Mouse (Mus musculus): ENCODE measurements around the gene Hist1h1e.
"Not testable (repeated sequence)": the region's sequence is repeated elsewhere in the genome, so short reads cannot be mapped to it uniquely, and the experiment has no call there.

Hist1h1e gene

DNA sequence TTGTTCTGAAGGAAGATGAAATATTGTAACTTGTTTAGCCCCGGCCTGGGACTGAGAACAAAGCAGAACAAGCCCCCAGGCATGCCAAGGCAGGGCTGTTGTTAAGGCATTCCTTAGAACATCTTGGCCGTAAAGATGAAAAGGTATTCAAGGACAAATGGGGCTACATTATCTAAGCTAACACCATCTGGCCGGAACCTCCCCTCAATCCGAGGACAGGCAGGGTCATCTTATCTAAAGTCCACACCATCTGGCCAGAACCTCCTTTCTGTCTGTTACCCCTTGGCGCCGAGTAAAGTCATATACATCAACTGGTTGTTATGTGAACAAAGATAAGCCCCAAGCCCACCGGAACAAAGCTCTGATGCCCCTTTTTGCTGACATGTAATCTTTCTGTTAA is 30.5 kb downstream of the Hist1h1e start:
- DNase-seq (ENCODE audit: low spot score): not testable (repeated sequence)

DNA sequence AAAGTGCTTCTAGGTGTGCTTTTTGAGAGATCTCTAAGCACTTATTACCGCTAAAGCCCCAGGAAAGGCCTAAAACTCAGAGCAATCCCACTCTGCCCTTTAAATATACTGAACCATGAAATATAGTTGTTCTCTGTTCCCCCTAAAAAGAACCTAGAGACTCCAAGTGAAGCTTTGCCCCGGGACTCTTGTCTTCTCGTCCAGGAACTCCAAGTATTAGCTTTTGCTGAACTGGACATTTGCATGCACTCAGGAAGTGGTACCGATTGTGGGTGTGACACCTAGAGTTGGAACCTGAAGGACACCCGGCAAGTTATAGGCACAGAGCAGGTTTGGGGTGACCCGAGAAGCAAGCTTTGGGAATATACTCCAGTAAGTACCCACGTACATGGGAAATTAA is 31.2 kb downstream of the Hist1h1e start:
- DNase-seq (ENCODE audit: low spot score): no peak

DNA sequence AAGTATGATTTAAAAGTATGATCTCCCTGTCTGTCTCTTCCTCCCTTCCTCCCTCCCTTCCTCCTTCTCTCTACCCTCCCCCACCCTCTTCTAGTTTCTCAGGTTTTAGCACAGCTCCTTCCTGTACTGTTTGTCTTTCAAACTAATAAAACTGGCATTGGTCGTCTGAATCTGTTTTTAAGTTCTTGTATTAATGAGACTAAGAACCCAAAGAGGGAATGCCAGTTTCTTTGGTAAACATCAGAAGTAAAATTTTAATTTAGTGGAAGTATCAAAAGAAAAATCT is 35.5 kb downstream of the Hist1h1e start:
- DNase-seq (ENCODE audit: low spot score): no peak

DNA sequence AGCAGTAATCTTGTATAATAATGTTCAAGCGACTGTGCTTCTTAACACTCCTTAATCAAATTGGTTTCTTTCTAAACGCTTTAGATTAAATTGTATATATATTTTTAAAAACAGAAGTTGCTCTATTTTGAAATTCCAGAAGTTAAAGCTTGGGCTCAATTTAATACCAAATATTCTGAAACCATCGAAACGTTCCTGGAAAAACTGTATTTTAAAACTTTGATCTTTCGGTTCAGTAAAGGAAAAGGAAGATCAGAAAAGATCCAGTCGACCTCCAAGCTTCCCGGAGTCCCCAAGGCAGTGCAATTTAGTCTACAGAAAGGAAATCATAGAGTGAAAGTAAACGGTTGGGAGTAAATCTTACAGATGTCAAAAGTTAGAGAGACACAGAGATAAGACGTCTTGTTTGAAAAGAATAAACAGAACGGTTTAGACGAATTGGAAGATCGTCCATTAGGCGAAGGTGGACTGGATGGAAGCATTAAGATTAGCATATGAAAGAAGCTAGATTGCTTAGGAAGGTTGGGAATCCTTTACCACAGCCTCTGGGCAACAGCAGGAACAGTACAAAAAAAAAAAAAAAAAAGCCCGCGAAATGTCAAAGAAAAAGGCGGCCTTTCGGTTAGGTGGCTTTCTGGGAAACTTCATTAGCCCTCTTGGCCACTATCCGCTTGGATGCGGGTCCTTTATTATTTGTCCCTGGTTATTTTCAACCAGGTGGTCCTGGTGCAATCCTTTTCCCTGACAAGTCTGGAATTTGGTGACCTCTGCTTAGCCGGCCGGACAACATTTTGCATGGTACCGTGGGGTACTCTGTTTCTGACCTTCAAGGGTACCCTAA is 36.0 kb downstream of the Hist1h1e start:
- no peak for DNase-seq (ENCODE audit: low spot score)

DNA sequence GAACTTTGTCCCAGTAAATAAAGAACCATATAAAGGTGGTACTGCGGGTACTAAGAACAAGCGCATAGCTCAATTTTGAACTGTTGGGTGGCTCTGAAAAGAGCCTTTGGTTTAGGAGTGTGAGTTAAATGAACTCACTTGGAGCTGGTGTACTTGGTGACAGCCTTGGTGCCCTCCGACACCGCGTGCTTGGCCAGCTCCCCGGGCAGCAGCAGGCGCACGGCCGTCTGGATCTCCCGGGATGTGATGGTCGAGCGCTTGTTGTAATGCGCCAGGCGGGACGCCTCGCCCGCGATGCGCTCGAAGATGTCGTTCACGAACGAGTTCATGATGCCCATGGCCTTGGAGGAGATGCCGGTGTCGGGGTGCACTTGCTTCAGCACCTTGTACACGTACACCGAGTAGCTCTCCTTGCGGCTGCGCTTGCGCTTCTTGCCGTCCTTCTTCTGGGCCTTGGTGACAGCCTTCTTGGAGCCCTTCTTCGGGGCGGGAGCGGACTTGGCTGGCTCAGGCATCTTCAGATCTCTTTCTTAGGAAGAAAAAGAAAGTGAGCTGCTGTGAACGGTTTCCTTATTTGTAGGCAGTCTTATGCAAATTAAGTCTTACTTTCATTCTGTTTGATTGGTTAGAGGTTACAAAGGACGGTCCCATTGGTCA is 36.8 kb downstream of the Hist1h1e start:
- peak; percentile 76 for DNase-seq (ENCODE audit: low spot score)

DNA sequence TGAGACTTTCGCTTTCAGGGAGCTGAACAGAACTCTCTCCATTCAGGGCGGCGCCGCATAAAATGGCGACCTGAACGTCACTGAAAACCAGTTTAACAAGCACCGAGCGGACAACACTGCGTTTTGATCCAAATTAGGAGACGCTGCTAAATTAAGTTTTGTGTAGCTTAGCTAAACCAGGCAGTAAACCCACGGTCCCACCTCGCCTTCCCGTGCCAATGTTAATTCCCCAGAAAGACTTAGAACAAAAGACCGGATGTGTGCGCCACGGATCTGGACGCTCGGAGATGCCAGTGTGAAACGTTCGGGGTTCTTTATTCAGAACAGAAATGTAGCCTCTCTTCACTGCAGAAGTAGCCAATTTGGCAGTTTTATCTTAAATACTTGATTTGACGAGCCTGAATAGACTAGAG is 37.3 kb downstream of the Hist1h1e start:
- DNase-seq (ENCODE audit: low spot score): peak; percentile 78

DNA sequence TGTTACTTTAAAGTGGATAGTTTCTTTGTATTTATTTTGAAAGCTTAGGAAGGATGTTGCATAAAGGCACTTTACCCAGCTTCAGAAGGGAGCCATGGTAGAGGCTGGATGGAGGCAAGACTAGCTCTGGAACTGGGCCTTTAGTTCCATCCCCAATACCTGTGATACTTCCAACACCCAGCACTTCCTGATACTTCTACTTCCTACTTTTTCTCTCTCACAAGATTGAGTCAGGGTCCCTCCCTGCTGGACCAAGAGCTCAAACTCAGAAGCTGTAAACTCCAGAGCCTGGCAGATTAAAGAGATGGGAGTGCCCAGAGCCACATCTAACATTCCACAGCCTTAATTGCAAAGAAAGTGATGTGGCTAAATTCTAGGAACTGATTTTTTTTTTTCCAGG is 38.0 kb downstream of the Hist1h1e start:
- DNase-seq (ENCODE audit: low spot score): no peak

DNA sequence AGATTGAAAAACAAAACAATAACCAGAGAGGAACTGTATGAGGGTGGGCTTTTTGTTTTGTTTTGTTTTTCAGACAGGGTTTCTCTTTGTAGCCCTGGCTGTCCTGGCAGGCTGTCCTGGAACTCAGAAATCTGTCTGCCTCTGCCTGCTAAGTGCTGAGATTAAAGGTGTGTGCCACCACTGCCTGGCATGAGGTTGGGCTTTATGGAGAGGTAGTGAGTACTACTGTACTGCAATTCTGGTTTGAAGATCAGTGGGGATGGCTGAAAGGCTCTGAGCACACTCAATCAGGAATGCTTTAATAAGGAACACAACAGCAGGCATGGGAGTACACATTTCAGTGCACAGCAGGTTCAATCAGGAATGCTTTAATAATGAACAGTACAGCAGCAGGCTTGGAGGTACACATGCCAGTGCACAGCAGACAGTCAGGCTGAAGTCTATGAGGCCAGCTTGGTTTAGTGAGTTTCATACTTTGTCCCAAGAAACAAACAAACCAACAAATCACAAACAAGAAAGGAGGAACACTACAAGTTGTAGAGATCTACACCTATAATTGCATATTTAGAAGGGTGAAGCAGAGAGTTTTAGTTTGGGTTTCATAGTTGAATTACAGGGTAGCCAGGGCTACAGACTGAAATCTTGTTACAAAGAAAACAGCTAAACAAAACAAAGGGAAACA is 38.8 kb downstream of the Hist1h1e start:
- DNase-seq (ENCODE audit: low spot score): no peak

DNA sequence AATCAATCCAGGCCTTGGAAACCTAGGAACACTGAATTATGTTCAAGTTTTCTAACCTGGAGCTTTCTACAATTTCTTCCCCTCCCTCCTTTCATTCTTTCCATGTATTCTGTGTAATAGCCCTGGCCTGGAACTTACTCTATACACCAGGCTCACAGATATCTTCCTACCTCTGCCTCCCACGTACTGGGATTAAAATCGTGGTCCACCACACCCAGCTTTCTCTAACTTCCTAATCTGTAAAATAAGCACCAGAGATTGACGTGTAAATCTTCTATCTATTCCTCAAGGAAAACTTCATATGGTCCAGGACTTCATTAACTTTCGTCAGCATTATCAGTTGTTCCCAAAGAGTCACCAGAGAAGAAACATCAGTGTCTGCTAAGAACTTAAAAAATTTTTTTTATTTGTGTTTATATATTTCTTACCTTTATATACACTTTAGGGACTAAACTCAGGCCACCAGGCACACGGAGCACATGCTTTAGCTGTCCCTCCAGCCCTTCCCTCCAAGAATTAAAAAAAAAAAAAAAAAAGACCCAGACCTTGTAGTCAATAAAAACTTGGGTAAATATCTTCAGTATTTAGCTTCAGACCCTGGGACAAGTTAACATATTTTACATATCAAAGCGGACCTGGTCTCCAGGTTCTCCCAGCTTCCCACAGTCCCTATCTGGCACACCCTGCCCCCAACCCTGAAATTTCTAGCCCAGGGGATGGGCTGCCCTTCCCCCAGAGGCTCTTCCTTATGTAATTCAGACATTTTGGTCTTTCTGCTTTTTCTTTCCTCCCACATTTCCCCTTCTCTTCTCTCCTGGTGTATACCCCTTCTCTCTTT is 39.9 kb downstream of the Hist1h1e start:
- no peak for DNase-seq (ENCODE audit: low spot score)

DNA sequence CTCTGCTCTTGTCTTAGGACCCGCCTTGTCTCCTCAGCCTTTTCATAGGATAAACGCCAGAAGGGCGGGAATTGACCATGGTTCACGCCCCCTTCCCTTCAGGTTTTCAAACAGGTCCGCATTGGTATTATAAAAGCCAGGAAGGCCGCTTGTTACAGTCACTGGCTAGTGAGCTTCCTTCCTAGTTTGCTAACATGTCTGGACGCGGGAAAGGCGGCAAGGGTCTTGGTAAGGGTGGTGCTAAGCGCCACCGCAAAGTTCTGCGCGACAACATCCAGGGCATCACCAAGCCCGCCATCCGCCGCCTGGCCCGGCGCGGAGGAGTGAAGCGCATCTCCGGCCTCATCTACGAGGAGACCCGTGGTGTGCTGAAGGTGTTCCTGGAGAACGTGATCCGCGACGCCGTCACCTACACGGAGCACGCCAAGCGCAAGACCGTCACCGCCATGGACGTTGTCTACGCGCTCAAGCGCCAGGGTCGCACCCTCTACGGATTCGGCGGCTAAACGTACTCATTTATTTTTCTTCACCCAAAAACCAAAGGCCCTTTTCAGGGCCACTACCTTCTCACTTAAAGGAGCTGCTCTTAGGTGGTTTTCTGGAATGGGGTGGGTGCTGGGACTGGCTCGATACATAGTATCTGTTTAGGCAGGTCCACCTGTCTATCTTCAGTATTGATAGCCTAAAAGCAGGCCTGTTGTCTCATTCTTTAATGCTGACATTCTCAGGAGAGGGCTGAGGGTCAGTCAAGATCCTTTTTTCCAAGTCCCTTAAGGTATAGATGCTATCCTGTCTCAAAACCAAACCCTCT is 40.7 kb downstream of the Hist1h1e start, which contains the start of gene Hist1h4d:
Hist1h4d (plus strand) TSS at position 191 of the 811 bp plus-strand sequence.
- DNase-seq (ENCODE audit: low spot score): peak; percentile 97

DNA sequence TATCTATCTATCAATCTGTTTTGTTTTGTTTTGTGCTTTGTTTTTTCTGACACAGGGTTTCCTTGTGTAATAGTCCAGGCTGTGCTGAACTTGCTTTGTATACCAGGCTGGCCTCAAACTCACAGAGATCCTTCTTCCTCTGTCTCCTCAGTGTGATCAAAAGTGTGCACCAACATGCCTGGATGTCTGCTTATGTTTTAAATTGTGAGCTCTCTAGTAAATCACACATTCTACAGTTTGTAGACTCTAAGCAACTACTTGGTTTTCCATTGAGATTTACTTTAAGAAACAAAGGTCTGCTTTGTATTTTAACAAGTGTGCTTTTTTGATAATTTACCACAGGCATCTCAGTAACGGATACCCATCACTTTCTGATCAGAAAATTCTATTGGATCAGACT is 44.5 kb downstream of the Hist1h1e start:
- no peak for DNase-seq (ENCODE audit: low spot score)

DNA sequence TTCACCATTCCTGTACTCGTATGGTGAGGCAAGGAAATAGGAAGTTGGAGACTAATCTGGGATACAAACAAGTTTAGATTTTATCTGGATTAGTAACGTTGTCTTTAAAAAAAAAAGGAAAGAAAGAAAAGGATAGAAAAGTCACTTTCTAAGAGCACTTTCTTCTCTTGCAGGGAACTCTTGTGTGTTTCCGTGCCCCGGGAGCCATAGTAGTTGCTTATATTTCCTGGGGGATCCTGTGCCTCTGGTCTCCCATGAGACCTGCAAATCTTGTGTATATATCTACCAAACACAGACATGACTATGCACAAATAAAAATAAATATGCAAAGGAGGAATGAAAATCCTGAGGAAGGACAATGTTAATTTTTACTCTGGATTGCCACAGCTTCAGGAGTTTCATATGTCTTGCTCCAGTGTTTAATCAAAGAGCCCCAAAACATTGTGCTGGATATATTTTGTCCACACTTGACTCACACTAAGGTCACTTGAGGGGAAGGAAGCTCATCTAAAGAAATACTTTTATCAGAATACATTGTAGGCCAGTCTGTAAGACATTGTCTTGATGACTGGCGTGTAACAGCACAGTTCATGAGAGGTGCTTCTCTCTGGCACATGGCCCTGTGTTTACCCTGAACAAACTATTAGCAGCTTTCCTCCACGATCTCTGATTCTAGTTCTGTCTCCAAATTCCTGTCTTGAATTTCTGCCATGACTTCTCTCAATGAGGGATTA is 45.3 kb downstream of the Hist1h1e start:
- no peak for DNase-seq (ENCODE audit: low spot score)

DNA sequence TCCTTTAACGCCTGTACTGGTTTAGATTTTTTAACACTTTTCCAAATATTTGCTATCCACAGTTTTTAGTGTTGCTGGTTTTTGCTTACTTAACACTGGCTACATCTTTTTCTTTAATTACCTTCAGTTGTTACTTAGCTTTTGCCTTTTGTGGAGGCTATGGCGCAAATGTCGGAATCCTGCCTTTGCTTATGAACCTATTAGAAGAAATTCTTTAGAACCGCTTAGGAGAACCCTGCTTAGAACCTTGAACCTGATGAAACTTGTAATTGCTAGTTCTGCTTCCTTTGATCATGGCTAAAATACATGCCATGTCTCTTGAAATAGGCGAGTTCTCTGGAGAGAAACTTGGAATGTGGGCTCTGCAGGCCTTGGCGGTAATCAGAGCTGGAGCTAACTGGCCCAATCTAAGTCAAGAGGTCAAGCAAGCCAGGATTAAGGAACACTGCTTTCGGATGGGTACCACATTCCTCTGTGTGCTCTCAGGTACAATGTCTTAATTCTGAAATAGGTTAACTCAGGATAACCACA is 45.9 kb downstream of the Hist1h1e start:
- no peak for DNase-seq (ENCODE audit: low spot score)

DNA sequence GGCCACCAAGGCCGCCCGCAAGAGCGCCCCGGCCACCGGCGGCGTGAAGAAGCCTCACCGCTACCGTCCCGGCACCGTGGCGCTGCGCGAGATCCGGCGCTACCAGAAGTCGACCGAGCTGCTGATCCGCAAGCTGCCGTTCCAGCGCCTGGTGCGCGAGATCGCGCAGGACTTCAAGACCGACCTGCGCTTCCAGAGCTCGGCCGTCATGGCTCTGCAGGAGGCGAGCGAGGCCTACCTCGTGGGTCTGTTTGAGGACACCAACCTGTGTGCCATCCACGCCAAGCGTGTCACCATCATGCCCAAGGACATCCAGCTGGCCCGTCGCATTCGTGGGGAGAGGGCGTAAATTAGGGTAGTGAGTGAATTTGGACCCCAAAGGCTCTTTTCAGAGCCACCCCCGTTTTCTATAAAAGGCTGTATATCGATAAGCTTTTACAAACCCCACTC is 46.5 kb downstream of the Hist1h1e start:
- DNase-seq (ENCODE audit: low spot score): not testable (repeated sequence)

DNA sequence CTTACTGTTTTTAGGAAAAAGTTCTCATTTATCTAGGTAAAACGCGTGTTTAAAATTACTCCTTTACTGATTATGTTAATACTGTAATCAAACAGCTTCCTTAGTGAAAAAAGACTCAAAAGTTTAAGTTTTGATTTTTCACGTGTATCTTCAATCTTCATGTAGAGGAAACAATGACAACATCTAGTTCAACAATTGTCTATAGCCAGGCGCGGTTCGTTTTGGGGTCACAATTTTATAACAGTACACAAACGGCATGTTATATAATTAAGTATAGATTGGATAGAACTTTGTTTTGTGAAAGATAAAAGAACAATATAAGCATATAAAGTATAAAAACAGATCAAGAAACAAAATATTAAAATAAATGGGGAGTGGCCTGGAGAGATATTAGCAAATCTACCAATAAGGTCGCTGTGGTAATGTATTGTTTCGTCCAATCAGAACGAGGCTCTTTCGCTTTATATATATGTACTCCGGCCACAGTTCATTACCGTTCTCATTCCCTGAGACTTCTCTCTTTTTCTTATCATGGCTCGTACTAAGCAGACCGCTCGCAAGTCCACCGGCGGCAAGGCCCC is 47.0 kb downstream of the Hist1h1e start, which contains the start of gene Hist1h3d:
Hist1h3d (plus strand) TSS at position 493 of the 581 bp plus-strand sequence.
- DNase-seq (ENCODE audit: low spot score): peak; percentile 76

DNA sequence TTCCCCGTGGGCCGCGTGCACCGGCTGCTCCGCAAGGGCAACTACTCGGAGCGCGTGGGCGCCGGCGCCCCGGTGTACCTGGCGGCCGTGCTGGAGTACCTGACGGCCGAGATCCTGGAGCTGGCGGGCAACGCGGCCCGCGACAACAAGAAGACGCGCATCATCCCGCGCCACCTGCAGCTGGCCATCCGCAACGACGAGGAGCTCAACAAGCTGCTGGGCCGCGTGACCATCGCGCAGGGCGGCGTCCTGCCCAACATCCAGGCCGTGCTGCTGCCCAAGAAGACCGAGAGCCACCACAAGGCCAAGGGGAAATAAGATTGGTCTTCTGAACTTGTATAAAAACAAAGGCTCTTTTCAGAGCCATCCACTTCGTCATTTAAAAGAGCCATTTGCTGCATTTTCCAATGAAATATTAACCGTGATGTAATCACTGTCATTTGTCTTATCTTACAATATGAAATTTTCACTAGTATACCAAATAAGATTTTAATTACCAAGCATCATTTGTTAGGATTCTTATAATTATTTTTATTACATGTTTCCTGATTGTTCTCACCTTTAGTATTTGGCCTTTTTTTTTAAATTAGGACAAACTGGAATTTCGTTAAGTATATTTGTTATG is 47.7 kb downstream of the Hist1h1e start:
- not testable (repeated sequence) for DNase-seq (ENCODE audit: low spot score)

DNA sequence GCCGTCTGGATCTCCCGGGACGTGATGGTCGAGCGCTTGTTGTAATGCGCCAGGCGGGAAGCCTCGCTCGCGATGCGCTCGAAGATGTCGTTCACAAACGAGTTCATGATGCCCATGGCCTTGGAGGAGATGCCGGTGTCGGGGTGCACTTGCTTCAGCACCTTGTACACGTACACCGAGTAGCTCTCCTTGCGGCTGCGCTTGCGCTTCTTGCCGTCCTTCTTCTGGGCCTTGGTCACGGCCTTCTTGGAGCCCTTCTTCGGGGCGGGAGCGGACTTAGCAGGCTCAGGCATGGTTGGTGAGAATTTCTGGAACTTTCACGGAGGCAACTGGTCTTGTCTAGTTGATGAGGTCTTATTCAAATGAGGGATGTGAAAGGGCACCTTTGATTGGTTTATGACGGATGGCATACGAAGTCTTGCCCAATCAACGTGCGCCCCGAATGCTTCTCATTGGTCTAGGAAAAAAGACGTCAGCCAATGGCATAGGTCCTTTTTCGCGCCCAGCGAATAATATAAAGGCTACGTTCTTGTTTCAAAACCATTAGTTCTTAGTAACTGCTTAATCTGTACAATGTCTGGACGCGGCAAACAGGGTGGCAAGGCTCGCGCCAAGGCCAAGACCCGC is 48.3 kb downstream of the Hist1h1e start, which contains the start of the genes Hist1h2bf and Hist1h2ad:
Hist1h2bf (minus strand) TSS at position 299 of the 627 bp plus-strand sequence.
Hist1h2ad (plus strand) TSS at position 484 of the 627 bp plus-strand sequence.
- peak; percentile 85 for DNase-seq (ENCODE audit: low spot score)
